Mouse (Mus musculus): ENCODE results near the gene Ina. TPM values are rescaled to one million over a fixed set of nuclear protein-coding genes. Genes with fewer than 3 reads are reported as not detected.
A peak's percentile ranks its signal among the peaks of the same experiment; 100 is the strongest.

Gene Ina
- polyA plus RNA-seq, 1 experiment from 2014 or later = 0.68 TPM

GRCm38 (mm10) chr19:47003742-47004511 is 10.6 kb upstream of the Ina start:
- Histone ChIP-seq H3K9ac (no peak overlapping the region), H3K36me3 (no peaks in the 10 kb centered on the region), H3K4me3 (no peak overlapping the region), H3K27me3 (no peaks in the 10 kb centered on the region), H3K27ac (no peak overlapping the region), H3K4me2 (no peak overlapping the region), H3K4me1 (no peaks in the 10 kb centered on the region), H3K9me3 (no peaks in the 10 kb centered on the region)
- ATAC-seq (ENCODE audit: insufficient number of reproducible peaks, low FRiP score, low TSS enrichment, low read depth) = no peak
- 71% methylated on average over 6 of the region's 6 CpGs for whole genome bisulfite sequencing

- WGBS = 62% methylated on average over 5 of the region's 5 CpGs
- no peak overlapping the region for H3K4me2 ChIP-seq
- no peaks in the 10 kb centered on the region for H3K36me3 ChIP-seq
- peaks cover 8% of the 10 kb centered on the region for H3K27me3 ChIP-seq
- H3K4me1 ChIP-seq = no peaks in the 10 kb centered on the region
- H3K4me3 ChIP-seq = no peak overlapping the region
- no peak for ATAC-seq (ENCODE audit: insufficient number of reproducible peaks, low FRiP score, low TSS enrichment, low read depth)
- no peak overlapping the region for H3K27ac ChIP-seq
- no peaks in the 10 kb centered on the region for H3K9me3 ChIP-seq
- H3K9ac ChIP-seq = no peak overlapping the region
These were observed 8.6 kb upstream of the Ina start for GRCm38 (mm10) chr19:47005873-47006272.

- H3K9ac ChIP-seq = no peak overlapping the region
- ATAC-seq (ENCODE audit: insufficient number of reproducible peaks, low FRiP score, low TSS enrichment, low read depth) = no peak
- 1% methylated on average over 4 of the region's 4 CpGs for WGBS
- no peaks in the 10 kb centered on the region for H3K4me1 ChIP-seq
- H3K27me3 ChIP-seq = peaks cover 12% of the 10 kb centered on the region
- H3K4me3 ChIP-seq = no peak overlapping the region
- no peaks in the 10 kb centered on the region for H3K36me3 ChIP-seq
- H3K27ac ChIP-seq = no peak overlapping the region
- H3K4me2 ChIP-seq = no peak overlapping the region
- H3K9me3 ChIP-seq = no peaks in the 10 kb centered on the region
These were observed 8.2 kb upstream of the Ina start for GRCm38 (mm10) chr19:47006321-47006720.

- Histone ChIP-seq H3K4me1 (peaks cover 4% of the 10 kb centered on the region), H3K9me3 (no peaks in the 10 kb centered on the region), H3K27me3 (peaks cover 42% of the 10 kb centered on the region), H3K36me3 (no peaks in the 10 kb centered on the region), H3K4me3 (no peak overlapping the region), H3K27ac (no peak overlapping the region), H3K9ac (no peak overlapping the region), H3K4me2 (no peak overlapping the region)
- ATAC-seq (ENCODE audit: insufficient number of reproducible peaks, low FRiP score, low TSS enrichment, low read depth) = no peak
- WGBS = 83% methylated on average over 7 of the region's 7 CpGs
These were observed 5.1 kb upstream of the Ina start for GRCm38 (mm10) chr19:47009420-47009819.

GRCm38 (mm10) chr19:47009943-47010342 is 4.6 kb upstream of the Ina start:
- Histone ChIP-seq H3K36me3 (no peaks in the 10 kb centered on the region), H3K27ac (no peak overlapping the region), H3K27me3 (peaks cover 47% of the 10 kb centered on the region), H3K4me1 (peaks cover 10% of the 10 kb centered on the region), H3K4me2 (no peak overlapping the region), H3K4me3 (no peak overlapping the region), H3K9me3 (no peaks in the 10 kb centered on the region), H3K9ac (no peak overlapping the region)
- 84% methylated on average over 5 of the region's 5 CpGs for WGBS
- ATAC-seq (ENCODE audit: insufficient number of reproducible peaks, low FRiP score, low TSS enrichment, low read depth) = no peak

GRCm38 (mm10) chr19:47012521-47013130 is 1.9 kb upstream of the Ina start:
- Histone ChIP-seq H3K36me3 (no peaks in the 10 kb centered on the region), H3K27me3 (peaks cover 66% of the 10 kb centered on the region)
- WGBS = 87% methylated on average over 15 of the region's 15 CpGs

GRCm38 (mm10) chr19:47013340-47014158 is 949 bp upstream of the Ina start:
- H3K36me3 ChIP-seq = no peaks in the 10 kb centered on the region
- H3K27me3 ChIP-seq = peaks cover 75% of the 10 kb centered on the region
- H3K4me1 ChIP-seq = peaks cover 24% of the 10 kb centered on the region
- no peaks in the 10 kb centered on the region for H3K9me3 ChIP-seq
- WGBS = 14% methylated on average over 20 of the region's 20 CpGs
- ATAC-seq (ENCODE audit: insufficient number of reproducible peaks, low FRiP score, low TSS enrichment, low read depth) = no peak
- 0 out of 2 replicates have a peak overlapping the region, but pooled peaks have one; percentile 96 for H3K4me2 ChIP-seq
- H3K27ac ChIP-seq = no peak overlapping the region
- H3K4me3 ChIP-seq = peak overlapping the region; percentile 51; the same call in 1 of the 2 replicates
- no peak overlapping the region for H3K9ac ChIP-seq

More at GRCm38 (mm10) chr19:47012521-47013130, 1.9 kb upstream of the Ina start:
- peaks cover 24% of the 10 kb centered on the region for H3K4me1 ChIP-seq
- no peak overlapping the region for H3K9ac ChIP-seq
- no peak overlapping the region for H3K4me3 ChIP-seq
- H3K9me3 ChIP-seq = no peaks in the 10 kb centered on the region
- ATAC-seq (ENCODE audit: insufficient number of reproducible peaks, low FRiP score, low TSS enrichment, low read depth) = no peak
- H3K4me2 ChIP-seq = no peak overlapping the region
- H3K27ac ChIP-seq = no peak overlapping the region

- ATAC-seq (ENCODE audit: insufficient number of reproducible peaks, low FRiP score, low TSS enrichment, low read depth) = no peak
- H3K9ac ChIP-seq = no peak overlapping the region
- 2% methylated on average over 11 of the region's 11 CpGs for WGBS
- no peaks in the 10 kb centered on the region for H3K36me3 ChIP-seq
- H3K4me1 ChIP-seq = peaks cover 24% of the 10 kb centered on the region
- no peak overlapping the region for H3K27ac ChIP-seq
- H3K4me2 ChIP-seq = peak overlapping the region; percentile 96
- peak overlapping the region; percentile 51 for H3K4me3 ChIP-seq
- H3K27me3 ChIP-seq = peaks cover 78% of the 10 kb centered on the region
- H3K9me3 ChIP-seq = no peaks in the 10 kb centered on the region
These were observed 395 bp upstream of the Ina start for GRCm38 (mm10) chr19:47014159-47014446.

- Histone ChIP-seq H3K36me3 (no peaks in the 10 kb centered on the region), H3K4me2 (peak overlapping the region; percentile 96), H3K9ac (no peak overlapping the region), H3K4me3 (peak overlapping the region; percentile 51), H3K27ac (no peak overlapping the region), H3K9me3 (no peaks in the 10 kb centered on the region), H3K27me3 (peaks cover 76% of the 10 kb centered on the region), H3K4me1 (peaks cover 24% of the 10 kb centered on the region)
- ATAC-seq (ENCODE audit: insufficient number of reproducible peaks, low FRiP score, low TSS enrichment, low read depth) = no peak
- WGBS = 1% methylated on average over 37 of the region's 37 CpGs
These were observed 898 bp downstream of the Ina start for GRCm38 (mm10) chr19:47015396-47015795.

- WGBS = 3% methylated on average over 9 of the region's 9 CpGs
- ATAC-seq (ENCODE audit: insufficient number of reproducible peaks, low FRiP score, low TSS enrichment, low read depth) = no peak
- Histone ChIP-seq H3K4me2 (no peak overlapping the region), H3K4me1 (peaks cover 24% of the 10 kb centered on the region), H3K36me3 (no peaks in the 10 kb centered on the region), H3K4me3 (no peak overlapping the region), H3K27me3 (peaks cover 73% of the 10 kb centered on the region), H3K9me3 (no peaks in the 10 kb centered on the region), H3K9ac (no peak overlapping the region), H3K27ac (no peak overlapping the region)
These were observed 1.5 kb downstream of the Ina start for GRCm38 (mm10) chr19:47015965-47016364.

- Histone ChIP-seq H3K4me3 (no peak overlapping the region), H3K27ac (no peak overlapping the region), H3K9ac (no peak overlapping the region), H3K27me3 (peaks cover 68% of the 10 kb centered on the region), H3K4me1 (peaks cover 24% of the 10 kb centered on the region), H3K9me3 (no peaks in the 10 kb centered on the region), H3K36me3 (no peaks in the 10 kb centered on the region), H3K4me2 (no peak overlapping the region)
- no peak for ATAC-seq (ENCODE audit: insufficient number of reproducible peaks, low FRiP score, low TSS enrichment, low read depth)
- 1% methylated on average over 15 of the region's 15 CpGs for WGBS
These were observed 2.0 kb downstream of the Ina start for GRCm38 (mm10) chr19:47016487-47016886.

- Histone ChIP-seq H3K9ac (no peak overlapping the region), H3K36me3 (no peaks in the 10 kb centered on the region), H3K27me3 (peaks cover 55% of the 10 kb centered on the region), H3K9me3 (no peaks in the 10 kb centered on the region), H3K27ac (no peak overlapping the region), H3K4me1 (peaks cover 24% of the 10 kb centered on the region), H3K4me2 (no peak overlapping the region), H3K4me3 (no peak overlapping the region)
- WGBS = 6% methylated on average over 3 of the region's 3 CpGs
- ATAC-seq (ENCODE audit: insufficient number of reproducible peaks, low FRiP score, low TSS enrichment, low read depth) = no peak
These were observed 3.3 kb downstream of the Ina start for GRCm38 (mm10) chr19:47017831-47018230.
